Mouse (Mus musculus) brain, embryonic 14.5 days (tissue): ENCODE measurements at regions not wholly inside any gene's neighbourhood (a gene's known extent, or its start where the extent isn't known, plus 50 kb on each side); places are given as distances from the start of the nearest gene placed in this dataset.

Experiments
- CTCF ChIP-seq: fragments of 200-500 bp; IDR thresholded peaks from 2 replicates; pipeline ENCODE4 v1.5.1; 2012; ENCODE audit warnings: inconsistent platforms, mild to moderate bottlenecking, moderate library complexity, borderline replicate concordance; ENCODE audit not compliant: insufficient read depth, insufficient read length; ENCODE audit errors: extremely low read depth
- POLR2A ChIP-seq: fragments of 200-500 bp; IDR thresholded peaks from 2 replicates; pipeline ENCODE4 v1.6.1; 2012; ENCODE audit warnings: mild to moderate bottlenecking, inconsistent platforms, borderline replicate concordance; ENCODE audit not compliant: poor library complexity, insufficient read depth, insufficient read length, severe bottlenecking; ENCODE audit errors: extremely low read depth

DNA sequence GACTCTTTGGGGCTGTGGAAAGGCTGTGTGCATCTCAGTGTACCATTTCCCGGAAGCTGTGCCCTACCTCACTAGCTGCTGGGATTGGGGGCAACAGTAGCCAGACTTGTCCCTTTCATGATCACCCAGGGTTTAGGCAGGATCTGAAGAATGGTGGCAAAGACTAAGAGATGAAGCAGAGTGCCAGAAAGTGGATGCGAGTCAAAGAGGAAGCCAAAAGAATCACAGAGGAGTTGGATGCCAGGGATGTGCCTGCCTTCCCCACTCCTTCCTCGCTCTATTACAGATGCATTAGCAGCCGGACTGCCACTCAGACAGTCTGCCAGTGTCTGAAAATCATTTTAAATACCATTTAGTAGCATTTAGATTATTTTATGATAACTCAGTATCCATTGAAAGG, 271.5 kb upstream of the Slc24a2 start:
- TF ChIP-seq POLR2A = no peak
- no peak for TF ChIP-seq CTCF
